Mouse (Mus musculus) mesoderm, embryonic 11.5 days (tissue): ENCODE results near the gene Gdf5.

Experiments used
- DNase-seq: peaks from one replicate; pipeline ENCODE4 v3.0.0-alpha.2; 2012; ENCODE audit warnings: low read depth, low spot score

Gdf5 gene

DNA sequence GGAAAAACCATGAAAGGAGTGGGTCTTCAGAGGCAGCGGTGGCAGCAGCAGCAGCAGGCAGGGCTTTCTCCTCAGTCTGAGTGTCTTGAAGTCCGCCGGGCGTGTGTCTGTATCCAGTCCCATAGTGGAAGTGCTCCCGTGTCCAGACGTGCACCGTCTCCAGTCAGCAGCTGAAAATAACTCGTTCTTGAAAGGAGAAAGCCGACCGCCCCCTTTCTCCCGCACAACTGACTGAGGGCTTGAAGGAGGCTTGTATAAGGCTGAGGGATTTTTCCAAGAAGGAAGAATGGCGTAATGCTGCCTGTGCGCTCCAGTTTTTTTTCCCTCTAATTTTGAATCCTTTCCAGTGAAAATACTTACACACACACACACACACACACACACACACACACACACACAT, at the start of gene Gdf5:
TSS of gene Gdf5 (minus strand) at position 244 of the 400 bp plus-strand sequence.
- DNase-seq = no peak

DNA sequence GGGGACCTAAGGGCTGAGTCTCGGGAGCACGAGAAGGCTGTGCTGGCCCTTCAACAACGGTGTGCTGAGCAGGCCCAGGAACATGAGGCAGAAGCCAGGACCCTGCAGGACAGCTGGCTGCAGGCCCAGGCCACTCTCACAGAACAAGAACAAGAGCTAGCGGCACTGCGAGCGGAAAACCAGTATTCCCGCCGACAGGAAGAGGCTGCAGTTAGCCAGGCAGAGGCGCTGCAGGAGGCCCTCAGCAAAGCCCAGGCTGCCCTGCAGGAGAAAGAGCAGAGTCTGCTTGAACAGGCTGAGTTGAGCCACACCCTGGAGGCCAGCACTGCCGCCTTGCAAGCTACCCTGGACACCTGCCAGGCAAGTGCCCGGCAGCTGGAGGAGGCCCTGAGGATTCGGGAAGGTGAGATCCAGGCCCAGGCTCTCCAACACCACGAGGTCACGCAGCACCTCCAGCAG, 46.7 kb upstream of the Gdf5 start:
- DNase-seq = no peak

DNA sequence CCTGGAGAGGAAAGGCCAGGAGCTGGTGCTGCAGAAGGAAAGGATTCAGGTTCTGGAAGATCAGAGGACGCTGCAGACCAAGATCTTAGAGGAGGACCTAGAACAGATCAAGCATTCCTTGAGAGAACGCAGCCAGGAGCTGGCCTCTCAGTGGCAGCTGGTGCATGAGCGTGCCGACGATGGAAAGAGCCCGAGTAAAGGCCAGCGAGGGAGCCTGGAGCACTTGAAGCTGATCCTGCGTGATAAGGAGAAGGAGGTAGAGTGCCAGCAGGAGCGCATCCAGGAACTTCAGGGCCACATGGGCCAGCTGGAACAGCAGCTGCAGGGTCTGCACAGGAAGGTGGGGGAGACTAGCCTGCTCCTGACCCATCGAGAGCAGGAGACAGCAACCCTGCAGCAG, 46.0 kb upstream of the Gdf5 start:
- no peak for DNase-seq

GRCm38 (mm10) chr2:155989085-155989484, 43.9 kb upstream of the Gdf5 start:
- no peak for DNase-seq

- DNase-seq = no peak
Observed at GRCm38 (mm10) chr2:155987131-155987530, 42.0 kb upstream of the Gdf5 start.

DNA sequence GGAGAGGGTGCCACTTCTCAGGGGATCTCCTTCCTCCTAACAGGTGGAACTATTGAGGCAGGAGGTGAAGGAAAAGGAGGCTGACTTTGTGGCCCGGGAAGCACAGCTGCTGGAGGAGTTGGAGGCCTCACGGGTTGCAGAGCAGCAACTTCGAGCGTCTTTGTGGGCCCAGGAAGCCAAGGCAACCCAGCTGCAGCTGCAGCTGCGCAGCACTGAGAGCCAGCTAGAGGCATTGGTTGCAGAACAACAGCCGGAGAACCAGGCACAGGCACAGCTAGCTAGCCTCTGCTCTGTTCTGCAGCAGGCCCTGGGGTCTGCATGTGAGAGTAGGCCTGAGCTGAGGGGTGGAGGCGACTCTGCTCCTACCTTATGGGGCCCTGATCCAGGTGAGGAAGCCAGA, 40.6 kb upstream of the Gdf5 start:
- no peak for DNase-seq

- DNase-seq = peak; percentile 7
Observed at GRCm38 (mm10) chr2:155979328-155979991, 34.3 kb upstream of the Gdf5 start.

GRCm38 (mm10) chr2:155974087-155974731, 29.0 kb upstream of the Gdf5 start:
- no peak for DNase-seq

- DNase-seq = no peak
Observed at GRCm38 (mm10) chr2:155973348-155973747, 28.2 kb upstream of the Gdf5 start.

GRCm38 (mm10) chr2:155962991-155963390, 17.8 kb upstream of the Gdf5 start:
- DNase-seq = no peak

DNA sequence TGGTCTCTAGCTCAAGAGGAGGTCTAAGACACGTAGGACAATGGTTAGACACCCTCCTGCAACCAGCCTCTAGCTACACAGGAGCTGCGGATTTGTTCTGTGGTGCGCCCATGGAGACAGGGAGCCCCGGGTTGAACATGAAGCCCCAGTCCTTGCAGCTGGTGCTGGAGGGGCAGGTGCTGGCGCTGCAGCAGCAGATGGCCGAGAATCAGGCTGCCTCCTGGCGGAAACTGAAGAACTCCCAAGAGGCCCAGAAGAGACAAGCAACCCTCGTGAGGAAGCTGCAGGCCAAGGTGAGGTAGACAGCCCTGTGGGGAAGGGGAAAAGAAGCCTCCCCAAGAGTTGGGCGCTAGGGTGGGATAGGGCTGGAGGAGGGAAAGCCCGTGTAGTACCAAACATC, 16.7 kb upstream of the Gdf5 start:
- DNase-seq = no peak

- DNase-seq = no peak
Observed at GRCm38 (mm10) chr2:155959981-155960380, 14.8 kb upstream of the Gdf5 start.

GRCm38 (mm10) chr2:155956134-155957059, 11.2 kb upstream of the Gdf5 start, which contains the start of gene Cep250:
TSS of gene Cep250 (plus strand) at chr2:155956458.
- DNase-seq = peak; percentile 90

DNA sequence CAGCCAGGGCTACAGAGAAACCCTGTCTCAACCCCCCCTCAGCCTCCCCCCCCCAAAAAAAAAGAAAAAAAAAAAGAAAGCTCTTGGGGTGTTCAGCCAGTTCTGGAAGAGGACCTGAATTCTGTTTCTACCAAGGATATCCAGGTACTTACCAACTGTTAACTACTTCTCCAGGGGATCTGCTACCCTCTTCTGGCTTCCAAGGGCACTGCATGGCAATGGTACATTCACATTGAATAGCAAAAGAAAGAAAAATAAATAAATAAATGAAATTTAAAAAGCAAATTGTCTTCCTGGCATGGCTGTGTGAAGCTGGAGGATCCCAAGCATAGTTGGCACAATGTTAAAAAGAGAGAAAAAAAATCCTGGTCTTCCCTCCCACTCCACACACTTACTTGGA, 6.8 kb upstream of the Gdf5 start:
- DNase-seq = peak; percentile 69

DNA sequence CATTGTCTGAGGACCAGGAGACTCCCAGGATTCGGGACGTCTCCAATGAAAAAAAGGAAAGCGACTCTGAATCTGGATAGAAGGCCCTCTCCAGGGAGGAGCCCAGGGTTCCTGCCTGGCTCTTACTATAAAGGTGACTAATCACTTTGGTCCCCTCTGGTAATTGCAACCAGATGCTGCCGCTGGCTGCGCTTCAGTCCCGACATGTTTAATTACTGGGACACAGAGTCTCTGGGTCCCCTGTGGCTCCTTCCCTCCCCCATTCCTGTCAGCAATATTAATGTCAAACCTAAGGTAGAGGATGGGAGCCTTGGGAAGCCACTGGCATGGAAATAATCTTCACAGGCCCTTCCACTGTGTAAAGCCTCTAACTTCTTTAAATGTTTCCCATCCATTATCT, 4.2 kb upstream of the Gdf5 start:
- DNase-seq = peak; percentile 69

DNA sequence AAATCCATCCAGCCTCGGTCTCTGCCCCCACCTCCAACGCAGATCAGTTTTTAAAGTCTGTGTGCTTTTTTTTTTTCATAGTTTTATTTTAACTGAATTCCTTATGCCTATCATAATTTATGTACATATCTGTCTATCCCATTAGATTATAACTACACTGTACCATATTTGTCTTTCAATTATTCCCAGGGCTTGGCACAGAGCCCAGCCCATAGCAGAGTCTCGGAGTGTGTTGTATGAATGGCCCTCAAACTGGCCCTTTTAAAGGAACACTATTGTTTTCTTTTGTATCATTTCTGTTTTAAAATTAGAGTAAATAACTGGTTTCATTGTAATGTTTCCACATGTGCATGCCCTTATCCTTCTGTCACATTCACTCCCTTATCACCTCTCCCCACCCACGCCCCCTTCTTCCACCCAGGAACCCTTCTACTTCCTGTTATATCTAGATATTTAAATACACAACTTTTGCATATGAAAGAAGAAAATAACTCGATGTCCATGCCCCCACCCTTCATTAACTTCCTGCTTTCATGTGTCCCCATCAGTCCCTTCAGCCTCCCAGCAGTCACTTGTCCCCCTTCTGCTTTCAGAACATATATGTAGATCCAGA, 2.3 kb upstream of the Gdf5 start:
- DNase-seq = no peak

- DNase-seq = no peak
Observed at GRCm38 (mm10) chr2:155946499-155946898, 1.3 kb upstream of the Gdf5 start.

DNA sequence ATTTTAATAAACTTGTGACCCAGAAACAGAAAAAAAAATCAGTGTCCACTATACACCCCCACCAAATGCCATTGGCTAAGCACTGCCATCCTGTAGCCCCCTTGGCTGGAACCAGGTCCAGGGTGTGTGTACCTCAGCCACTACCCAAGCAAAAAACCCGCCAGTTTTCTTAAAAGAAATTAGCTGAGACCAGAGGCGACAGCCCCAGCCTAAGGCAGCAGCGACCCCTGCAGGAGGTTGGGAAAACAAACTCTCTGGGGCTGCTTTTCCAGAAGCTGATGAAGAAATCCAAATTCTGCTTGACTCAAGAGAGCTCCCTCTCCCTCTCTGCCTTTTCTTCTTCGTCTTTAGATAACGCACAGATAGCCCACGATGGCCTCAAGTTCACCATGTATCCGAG, 902 bp upstream of the Gdf5 start:
- DNase-seq = peak; percentile 82

DNA sequence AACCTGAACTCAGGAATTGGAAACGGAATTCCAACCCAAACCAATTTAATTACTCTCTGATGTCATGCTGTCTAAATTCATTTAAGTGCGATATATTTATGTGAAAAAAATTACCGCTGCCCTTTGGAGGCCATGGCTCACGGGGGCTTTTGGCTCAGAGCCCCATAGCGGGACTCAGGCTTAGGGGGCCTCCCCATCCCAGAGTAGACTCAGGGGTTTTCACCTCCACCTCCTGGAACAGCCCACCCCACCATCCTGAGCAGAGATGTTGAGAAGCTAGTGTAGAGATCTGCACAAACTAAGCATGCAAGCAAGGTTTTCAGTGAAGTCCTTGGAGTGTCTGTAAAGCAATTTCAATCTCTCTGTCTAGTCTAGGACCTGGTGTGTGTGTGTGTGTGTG, 413 bp upstream of the Gdf5 start:
- no peak for DNase-seq

GRCm38 (mm10) chr2:155944685-155945084, 482 bp downstream of the Gdf5 start:
- DNase-seq = no peak

DNA sequence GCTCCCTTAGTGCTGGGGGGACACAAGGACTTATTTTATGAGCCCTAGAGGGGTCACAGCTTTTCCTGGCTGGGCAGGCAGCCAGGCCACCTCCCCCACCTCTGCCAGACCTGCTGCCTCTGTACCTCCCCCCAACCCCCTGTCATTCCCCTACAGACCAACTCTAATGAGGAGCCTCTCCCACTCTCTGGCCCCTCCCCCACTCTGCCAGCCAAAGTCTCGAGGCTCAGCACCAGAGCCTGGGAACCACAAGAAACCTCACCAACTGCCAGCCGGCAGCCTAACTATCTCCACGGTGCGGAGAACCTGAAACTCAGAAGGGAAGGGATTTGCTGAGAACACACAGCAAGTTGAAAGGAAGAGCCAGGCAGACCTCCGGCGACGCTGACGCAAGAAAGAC, 1.7 kb downstream of the Gdf5 start:
- peak; percentile 45 for DNase-seq
